Mouse (Mus musculus) embryonic facial prominence, embryonic 13.5 days (tissue): ENCODE measurements around the gene Iqsec1. TPM values are rescaled to one million over a fixed set of nuclear protein-coding genes. Genes with fewer than 3 reads are reported as not detected.

Experiments used
- ATAC-seq: fragments of 200-750 bp; cut with Nextera tagmentation; 2 replicates; pipeline ENCODE4 v1.8.0; 2017; ENCODE audit warnings: low read depth; ENCODE audit not compliant: insufficient number of reproducible peaks, insufficient read depth, low FRiP score, low TSS enrichment
- H3K27ac ChIP-seq: fragments of 300-500 bp; sonication (generic); 2 replicates; pipeline ENCODE4 v1.5.1; 2015; ENCODE audit warnings: moderate library complexity, mild to moderate bottlenecking, inconsistent platforms
- H3K27me3 ChIP-seq: fragments of 300-500 bp; sonication (generic); 2 replicates; pipeline ENCODE4 v1.6.1; 2015; ENCODE audit warnings: mild to moderate bottlenecking, inconsistent platforms
- H3K36me3 ChIP-seq: fragments of 300-500 bp; sonication (generic); 2 replicates; pipeline ENCODE4 v1.6.1; 2015; ENCODE audit warnings: mild to moderate bottlenecking, inconsistent platforms
- H3K4me1 ChIP-seq: fragments of 300-500 bp; sonication (generic); 2 replicates; pipeline ENCODE4 v1.6.1; 2015; ENCODE audit warnings: inconsistent platforms
- H3K4me2 ChIP-seq: fragments of 300-500 bp; sonication (generic); 2 replicates; pipeline ENCODE4 v1.6.1; 2015; ENCODE audit warnings: moderate library complexity, mild to moderate bottlenecking, inconsistent platforms
- H3K4me3 ChIP-seq: fragments of 300-500 bp; sonication (generic); 2 replicates; pipeline ENCODE4 v1.5.1; 2015; ENCODE audit warnings: mild to moderate bottlenecking, inconsistent platforms
- H3K9ac ChIP-seq: fragments of 300-500 bp; sonication (generic); 2 replicates; pipeline ENCODE4 v1.6.1; 2015; ENCODE audit warnings: mild to moderate bottlenecking, inconsistent platforms
- H3K9me3 ChIP-seq: fragments of 300-500 bp; sonication (generic); 2 replicates; pipeline ENCODE4 v1.6.1; 2016; ENCODE audit warnings: inconsistent platforms
- WGBS: fragments of 180-500 bp; shearing (Covaris S2); methylation state at CpG from one replicate; pipeline ENCODE4 v1.1.7; 2015; ENCODE audit warnings: mixed read lengths; 5-methylcytosine and 5-hydroxymethylcytosine counted together
- polyA plus RNA-seq: library from polyadenylated mRNA; unstranded; fragments of >200 nt; fragmentation: Nextera tagmentation; extraction: Ambion mirVana; gene quantifications from 2 replicates; pipeline ENCODE4 v1.2.1, GENCODE M21; 2015

Gene Iqsec1
- polyA plus RNA-seq, 1 experiment from 2014 or later, result 11.6 TPM

- no peak overlapping the region for H3K4me2 ChIP-seq
- no peaks in the 10 kb centered on the region for H3K27me3 ChIP-seq
- H3K36me3 ChIP-seq, result no peaks in the 10 kb centered on the region
- H3K27ac ChIP-seq, result no peak overlapping the region
- peaks cover 22% of the 10 kb centered on the region for H3K4me1 ChIP-seq
- no peak for ATAC-seq
- H3K9me3 ChIP-seq, result no peaks in the 10 kb centered on the region
- 79% methylated on average over 1 of the region's 1 CpGs for WGBS
- no peak overlapping the region for H3K4me3 ChIP-seq
- H3K9ac ChIP-seq, result no peak overlapping the region
Measured at GRCm38 (mm10) chr6:90777302-90777701, 211.2 kb downstream of the Iqsec1 start.

DNA sequence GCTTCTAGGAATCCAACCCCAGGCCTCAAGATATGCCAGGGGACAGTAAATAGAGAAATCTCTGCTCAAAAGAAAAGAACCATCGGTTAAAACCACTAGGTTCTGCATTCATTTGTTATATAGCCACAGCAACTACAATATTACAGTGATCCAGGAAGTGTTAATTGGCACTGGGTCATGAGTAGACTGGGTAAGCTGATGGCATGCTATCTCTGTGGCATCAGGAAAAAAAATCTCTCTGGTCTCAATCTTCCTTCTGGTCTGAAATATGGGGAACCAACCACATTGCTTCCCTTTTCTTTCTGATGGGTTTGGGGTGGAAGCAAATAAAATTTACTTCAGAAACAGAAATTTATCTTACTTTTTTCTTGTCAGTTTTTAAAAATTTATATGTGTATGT, 212.9 kb downstream of the Iqsec1 start:
- Histone ChIP-seq H3K27ac (no peak overlapping the region), H3K4me2 (no peak overlapping the region), H3K9me3 (no peaks in the 10 kb centered on the region), H3K4me1 (peaks cover 9% of the 10 kb centered on the region), H3K36me3 (no peaks in the 10 kb centered on the region), H3K4me3 (no peak overlapping the region), H3K27me3 (no peaks in the 10 kb centered on the region), H3K9ac (no peak overlapping the region)
- 84% methylated on average over 1 of the region's 1 CpGs for WGBS
- ATAC-seq, result no peak

DNA sequence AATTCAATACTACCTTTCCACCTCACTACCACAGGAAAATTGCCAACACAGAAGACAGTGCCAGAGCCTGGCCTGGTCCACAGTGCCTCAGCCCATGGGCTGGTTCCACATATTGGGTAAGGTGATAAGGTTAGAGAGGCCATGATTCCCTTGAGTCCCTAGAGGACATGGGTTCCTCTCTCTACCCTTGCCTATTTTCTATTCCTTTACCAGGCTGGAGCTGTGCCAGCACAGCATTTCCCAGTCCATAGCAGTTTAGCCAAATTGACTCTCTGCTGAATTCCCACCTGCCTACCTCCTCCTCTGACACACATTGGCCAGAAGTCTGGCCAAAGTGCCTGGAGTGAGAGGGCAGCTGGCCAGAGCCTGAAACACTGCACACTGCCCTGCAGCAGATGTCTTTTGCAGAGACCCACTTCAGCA, 214.7 kb downstream of the Iqsec1 start:
- no peaks in the 10 kb centered on the region for H3K9me3 ChIP-seq
- H3K4me3 ChIP-seq, result no peak overlapping the region
- no peak overlapping the region for H3K9ac ChIP-seq
- ATAC-seq, result no peak
- no peaks in the 10 kb centered on the region for H3K36me3 ChIP-seq
- H3K4me1 ChIP-seq, result no peaks in the 10 kb centered on the region; the same call in none of the 2 replicates
- H3K27me3 ChIP-seq, result no peaks in the 10 kb centered on the region
- no peak overlapping the region for H3K4me2 ChIP-seq
- no peak overlapping the region for H3K27ac ChIP-seq

GRCm38 (mm10) chr6:90772120-90772519, 216.4 kb downstream of the Iqsec1 start:
- no peak overlapping the region for H3K4me3 ChIP-seq
- H3K27ac ChIP-seq, result no peak overlapping the region
- H3K27me3 ChIP-seq, result no peaks in the 10 kb centered on the region
- H3K4me1 ChIP-seq, result no peaks in the 10 kb centered on the region; the same call in none of the 2 replicates
- WGBS, result 81% methylated on average over 5 of the region's 5 CpGs
- H3K4me2 ChIP-seq, result no peak overlapping the region
- ATAC-seq, result no peak
- H3K9me3 ChIP-seq, result no peaks in the 10 kb centered on the region
- H3K9ac ChIP-seq, result no peak overlapping the region
- H3K36me3 ChIP-seq, result no peaks in the 10 kb centered on the region

- H3K9ac ChIP-seq, result no peak overlapping the region
- no peak for ATAC-seq
- peaks cover 13% of the 10 kb centered on the region for H3K4me1 ChIP-seq
- no peak overlapping the region for H3K4me2 ChIP-seq
- H3K36me3 ChIP-seq, result no peaks in the 10 kb centered on the region
- no peaks in the 10 kb centered on the region for H3K9me3 ChIP-seq
- 48% methylated on average over 2 of the region's 2 CpGs for WGBS
- no peak overlapping the region for H3K4me3 ChIP-seq
- H3K27ac ChIP-seq, result no peak overlapping the region
- H3K27me3 ChIP-seq, result no peaks in the 10 kb centered on the region
Measured at GRCm38 (mm10) chr6:90768526-90768925, 220.0 kb downstream of the Iqsec1 start.

- no peaks in the 10 kb centered on the region for H3K36me3 ChIP-seq
- ATAC-seq, result no peak
- 93% methylated on average over 1 of the region's 1 CpGs for WGBS
- H3K27ac ChIP-seq, result no peak overlapping the region
- H3K4me3 ChIP-seq, result no peak overlapping the region
- H3K9me3 ChIP-seq, result no peaks in the 10 kb centered on the region
- H3K27me3 ChIP-seq, result no peaks in the 10 kb centered on the region
- H3K4me1 ChIP-seq, result peaks cover 17% of the 10 kb centered on the region
- H3K4me2 ChIP-seq, result no peak overlapping the region
- H3K9ac ChIP-seq, result no peak overlapping the region
Measured at GRCm38 (mm10) chr6:90767874-90768273, 220.6 kb downstream of the Iqsec1 start.

- WGBS, result 46% methylated on average over 2 of the region's 2 CpGs
Measured at GRCm38 (mm10) chr6:90764753-90765152, 223.7 kb downstream of the Iqsec1 start.

DNA sequence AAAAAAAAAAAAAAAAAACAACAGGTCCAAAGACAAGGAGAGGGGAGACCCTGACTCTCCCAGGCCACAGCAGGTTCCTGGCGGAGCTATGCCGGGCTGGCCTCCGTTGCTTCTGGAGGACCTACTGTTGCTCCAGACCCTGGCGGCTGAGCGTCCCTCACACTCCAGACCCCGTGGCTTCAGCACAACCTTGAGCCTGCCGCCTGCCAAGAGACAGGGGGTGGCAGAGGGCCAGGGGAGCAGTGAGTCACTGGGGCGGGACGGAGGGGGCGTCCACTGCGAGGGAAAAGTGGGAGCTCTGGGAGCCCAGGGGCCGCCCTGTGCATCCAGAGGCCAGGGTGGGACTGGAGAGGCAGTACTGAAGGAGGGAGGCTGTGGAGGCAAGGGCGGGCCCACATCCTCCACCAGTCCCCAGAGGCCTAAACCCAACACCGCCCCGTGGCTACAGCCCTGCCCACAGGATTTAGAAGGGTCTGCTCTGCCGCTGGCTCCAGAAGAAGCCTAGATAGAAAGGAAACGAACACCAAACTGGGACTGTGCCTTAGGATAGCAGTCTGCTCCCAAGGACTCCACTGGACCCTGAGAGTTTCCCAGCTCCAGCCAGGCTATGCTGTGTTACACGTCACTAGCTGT, 224.4 kb downstream of the Iqsec1 start:
- Histone ChIP-seq H3K9me3 (no peaks in the 10 kb centered on the region), H3K4me3 (no peak overlapping the region), H3K36me3 (no peaks in the 10 kb centered on the region), H3K27me3 (no peaks in the 10 kb centered on the region), H3K27ac (peak overlapping the region; percentile 58), H3K4me1 (peaks cover 24% of the 10 kb centered on the region), H3K4me2 (peak overlapping the region; percentile 39), H3K9ac (no peak overlapping the region)
- ATAC-seq, result peak; percentile 59; the same call in 1 of the 2 replicates
- 40% methylated on average over 18 of the region's 18 CpGs for WGBS

More at GRCm38 (mm10) chr6:90764753-90765152, 223.7 kb downstream of the Iqsec1 start:
- peaks cover 24% of the 10 kb centered on the region for H3K4me1 ChIP-seq
- H3K27me3 ChIP-seq, result no peaks in the 10 kb centered on the region
- H3K36me3 ChIP-seq, result no peaks in the 10 kb centered on the region
- ATAC-seq, result no peak
- no peaks in the 10 kb centered on the region for H3K9me3 ChIP-seq
- no peak overlapping the region for H3K4me3 ChIP-seq
- H3K4me2 ChIP-seq, result no peak overlapping the region
- H3K27ac ChIP-seq, result peak overlapping the region; percentile 58
- H3K9ac ChIP-seq, result no peak overlapping the region

- no peaks in the 10 kb centered on the region for H3K36me3 ChIP-seq
- H3K4me1 ChIP-seq, result peaks cover 24% of the 10 kb centered on the region
- 72% methylated on average over 4 of the region's 4 CpGs for WGBS
- no peaks in the 10 kb centered on the region for H3K9me3 ChIP-seq
- H3K9ac ChIP-seq, result no peak overlapping the region
- H3K4me3 ChIP-seq, result no peak overlapping the region
- ATAC-seq, result no peak
- peak overlapping the region; percentile 39; the same call in 1 of the 2 replicates for H3K4me2 ChIP-seq
- H3K27ac ChIP-seq, result 0 out of 2 replicates have a peak overlapping the region, but pooled peaks have one; percentile 58
- H3K27me3 ChIP-seq, result no peaks in the 10 kb centered on the region
Measured at GRCm38 (mm10) chr6:90763295-90763694, 225.2 kb downstream of the Iqsec1 start.

DNA sequence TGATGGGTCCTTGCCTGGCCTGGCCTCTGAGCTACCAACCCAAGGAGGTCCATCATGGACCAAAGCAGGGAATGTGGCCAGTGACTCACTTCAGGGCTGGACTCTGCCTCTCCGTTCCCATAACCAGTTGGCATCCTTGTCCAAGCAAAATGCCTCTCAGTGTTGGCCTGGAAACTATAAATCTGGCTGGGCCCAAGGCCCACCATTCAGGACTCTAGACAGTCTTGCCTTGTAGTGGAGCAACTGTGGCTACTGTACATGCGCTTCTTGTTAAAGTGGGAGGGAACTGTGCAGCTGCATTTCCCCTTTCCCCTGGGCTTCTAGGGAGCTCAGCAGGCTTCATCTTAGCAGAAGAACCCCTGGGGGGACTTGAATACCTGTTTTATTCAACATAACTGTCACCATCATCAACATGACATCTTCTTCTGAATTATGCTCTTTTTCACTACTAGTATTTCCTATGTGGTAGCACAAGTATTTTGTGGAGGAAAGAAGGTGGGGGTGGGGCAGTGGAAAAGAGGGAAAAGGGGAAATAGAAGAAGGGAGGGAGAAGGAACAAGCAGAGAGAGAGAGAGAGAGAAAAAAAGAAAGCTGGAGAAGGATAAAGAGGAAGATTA, 226.3 kb downstream of the Iqsec1 start:
- Histone ChIP-seq H3K9ac (no peak overlapping the region), H3K36me3 (no peaks in the 10 kb centered on the region), H3K27me3 (no peaks in the 10 kb centered on the region), H3K4me3 (no peak overlapping the region), H3K4me1 (peaks cover 24% of the 10 kb centered on the region), H3K9me3 (no peaks in the 10 kb centered on the region), H3K27ac (no peak overlapping the region), H3K4me2 (no peak overlapping the region)
- 83% methylated on average over 2 of the region's 2 CpGs for WGBS
- no peak for ATAC-seq

DNA sequence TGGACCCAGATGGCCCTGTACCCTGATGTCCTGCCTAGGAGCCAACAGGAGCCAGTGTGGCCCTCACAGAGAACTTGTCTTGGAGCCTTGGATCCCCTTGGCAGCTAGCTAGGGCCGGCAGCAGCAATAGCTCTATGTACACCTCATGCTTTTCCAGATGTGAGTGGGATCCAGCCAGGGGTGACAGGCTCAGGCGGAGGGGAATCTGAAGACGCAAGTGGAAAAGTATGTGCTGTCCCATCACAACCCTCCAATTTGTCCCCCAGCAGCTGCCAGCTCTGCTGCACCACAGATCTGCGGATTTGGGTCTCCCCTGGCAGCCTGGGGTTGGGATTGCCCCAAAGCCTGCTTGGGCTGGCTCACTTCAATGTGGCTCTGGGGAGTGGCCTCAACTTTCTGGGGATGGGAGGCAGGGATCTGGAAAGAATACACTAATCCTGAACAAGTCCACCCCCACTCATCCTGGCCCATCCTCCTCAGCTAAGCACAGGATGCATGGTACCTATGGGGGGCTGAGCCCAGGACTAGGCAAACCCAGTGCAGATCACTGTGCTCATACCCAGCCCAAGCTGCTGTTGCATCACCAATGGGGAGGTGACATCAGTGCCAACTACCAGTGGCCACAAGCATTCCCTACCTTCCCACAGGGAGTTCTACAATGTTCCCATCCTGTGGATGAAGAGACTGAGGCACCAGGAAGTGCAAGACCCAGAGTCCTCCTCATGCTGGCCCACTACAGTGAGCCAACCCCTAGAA, 227.0 kb downstream of the Iqsec1 start:
- no peak overlapping the region for H3K9ac ChIP-seq
- H3K36me3 ChIP-seq, result no peaks in the 10 kb centered on the region
- no peak overlapping the region for H3K27ac ChIP-seq
- no peak overlapping the region for H3K4me2 ChIP-seq
- H3K4me1 ChIP-seq, result peaks cover 24% of the 10 kb centered on the region
- no peaks in the 10 kb centered on the region for H3K27me3 ChIP-seq
- no peak overlapping the region for H3K4me3 ChIP-seq
- no peak for ATAC-seq
- no peaks in the 10 kb centered on the region for H3K9me3 ChIP-seq
- 79% methylated on average over 4 of the region's 4 CpGs for WGBS

- Histone ChIP-seq H3K36me3 (no peaks in the 10 kb centered on the region), H3K4me2 (no peak overlapping the region), H3K9ac (no peak overlapping the region), H3K9me3 (no peaks in the 10 kb centered on the region), H3K4me3 (no peak overlapping the region), H3K4me1 (peaks cover 24% of the 10 kb centered on the region), H3K27me3 (no peaks in the 10 kb centered on the region), H3K27ac (no peak overlapping the region)
- no peak for ATAC-seq
- 60% methylated on average over 5 of the region's 5 CpGs for WGBS
Measured at GRCm38 (mm10) chr6:90760886-90761285, 227.6 kb downstream of the Iqsec1 start.
